Mouse (Mus musculus) bone marrow, adult 2 months (tissue): Measurements from ENCODE around the gene Olfr221.

ENCODE experiments used
- CTCF ChIP-seq: fragments of 200-500 bp; IDR thresholded peaks from 2 replicates; pipeline ENCODE4 v1.5.1; 2011; ENCODE audit warnings: low read length, control low read depth; ENCODE audit not compliant: control insufficient read depth, insufficient read depth
- POLR2A ChIP-seq: fragments of 200-500 bp; IDR thresholded peaks from 2 replicates; pipeline ENCODE4 v1.6.1; 2011; ENCODE audit warnings: low read depth, mild to moderate bottlenecking, control low read depth, low read length, borderline replicate concordance; ENCODE audit not compliant: control insufficient read depth

DNA sequence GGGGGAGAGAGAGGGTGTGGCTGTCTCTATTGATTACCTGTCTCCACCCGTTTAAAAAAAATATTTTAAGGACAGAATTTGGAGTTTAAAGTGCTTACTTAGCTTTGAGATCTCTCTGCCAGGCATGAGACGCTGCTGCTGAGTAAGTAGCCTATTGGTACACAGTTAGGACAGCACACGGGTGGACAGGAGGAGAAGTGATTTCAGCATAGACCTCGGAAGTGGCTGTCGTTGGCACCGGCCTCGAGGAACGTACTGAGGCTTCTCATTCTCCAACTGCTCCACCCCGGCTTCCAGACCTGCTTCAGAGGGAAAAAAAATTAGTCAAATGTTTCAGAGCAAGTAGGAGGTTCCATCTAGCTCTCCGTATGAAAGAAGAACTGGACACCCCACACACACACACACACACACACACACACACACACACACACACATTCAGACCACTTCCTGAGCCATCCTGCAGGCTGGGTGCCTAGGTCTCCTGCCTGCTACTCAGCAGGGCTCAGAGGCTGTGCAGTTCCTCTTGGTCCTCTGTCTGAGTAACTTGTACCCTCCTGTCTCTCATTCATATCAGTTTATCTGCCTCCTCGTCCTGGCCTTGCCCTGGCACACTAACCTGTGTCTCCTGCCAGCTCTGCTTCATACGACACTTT, 46.9 kb downstream of the Olfr221 start:
- TF ChIP-seq CTCF = no peak
- TF ChIP-seq POLR2A = no peak
